Mouse (Mus musculus): ENCODE data around the gene Ankrd44. TPM values are rescaled to one million over a fixed set of nuclear protein-coding genes. Genes with fewer than 3 reads are reported as not detected.

The Ankrd44 gene
- total and polyA plus RNA-seq, 3 experiments: 12.7 to 23.0 (median 19.8) TPM

DNA sequence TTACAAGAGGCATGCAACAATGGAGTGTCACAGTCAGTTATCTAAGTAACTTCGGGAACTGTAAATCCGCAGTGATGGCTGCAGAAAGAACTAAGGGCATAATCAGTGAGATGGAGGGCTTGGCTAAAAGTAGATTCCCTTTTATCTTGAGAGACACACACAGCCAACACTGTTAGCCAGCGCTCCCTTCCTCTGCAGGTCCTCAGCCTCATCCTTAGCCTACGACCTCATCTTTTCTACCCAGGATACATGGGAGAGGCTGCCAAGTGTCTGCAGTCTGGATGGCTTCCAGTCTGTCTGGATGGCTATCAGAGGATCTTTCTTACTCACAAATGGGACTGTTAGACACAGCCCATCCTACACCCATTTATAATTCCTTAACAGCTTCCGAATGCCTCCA is 185.3 kb downstream of the Ankrd44 start:
- Histone ChIP-seq H3K4me1 (ENCODE audit: control insufficient read depth in 1 of 2, insufficient read depth in 2 of 2) (peaks cover 0 to 5% of the 10 kb centered on the region in 2 experiments; a peak in 2 of 4 replicates), H3K36me3 (replicated peaks in 1 of 2; ENCODE audit: control insufficient read depth in 1 of 2, insufficient read depth in 1 of 2, low read length in 1 of 2) (peaks cover 5 to 32% of the 10 kb centered on the region in 2 experiments), H3K9ac (ENCODE audit: insufficient read depth, low read depth) (no peak overlapping the region), H3K27me3 (replicated peaks) (no peaks in the 10 kb centered on the region), H3K4me2 (ENCODE audit: insufficient read depth, low read depth, poor library complexity, severe bottlenecking) (no peak overlapping the region), H3K9me3 (replicated peaks; ENCODE audit: low read length) (no peaks in the 10 kb centered on the region), H3K4me3 (replicated peaks in 1 of 3; ENCODE audit: low read depth in 2 of 3, low read length in 2 of 3, poor library complexity in 1 of 3) (no peak overlapping the region), H3K27ac (ENCODE audit: insufficient read depth, low read depth) (no peak overlapping the region), H3K79me2 (replicated peaks; ENCODE audit: control insufficient read depth, extremely low read depth, insufficient read depth, poor library complexity, severe bottlenecking) (no peaks in the 10 kb centered on the region)
- DNase-seq (ENCODE audit: extremely low read depth): no peak
- TF ChIP-seq CHD1 (IDR thresholded peaks at IDR 0.05; ENCODE audit: low read depth, low read length): no peak
- TF ChIP-seq MAFK (IDR thresholded peaks at IDR 0.05; ENCODE audit: insufficient replicate concordance, low read length): no peak
- no peak for TF ChIP-seq SIN3A (IDR thresholded peaks at IDR 0.05; ENCODE audit: low read length)
- TF ChIP-seq ZMIZ1 (IDR thresholded peaks at IDR 0.05; ENCODE audit: low read depth, low read length): no peak
- dilution Hi-C loops (cut with MboI; ENCODE audit: extremely low pct_ligation_motif_present, extremely low pct_unique_long_range_greater_than_20kb, low sequenced_read_pairs) (no loop called here), in situ Hi-C loops (cut with MboI; ENCODE audit: low pct_ligation_motif_present, low pct_unique_long_range_greater_than_20kb, low sequenced_read_pairs) (no loop called here)

DNA sequence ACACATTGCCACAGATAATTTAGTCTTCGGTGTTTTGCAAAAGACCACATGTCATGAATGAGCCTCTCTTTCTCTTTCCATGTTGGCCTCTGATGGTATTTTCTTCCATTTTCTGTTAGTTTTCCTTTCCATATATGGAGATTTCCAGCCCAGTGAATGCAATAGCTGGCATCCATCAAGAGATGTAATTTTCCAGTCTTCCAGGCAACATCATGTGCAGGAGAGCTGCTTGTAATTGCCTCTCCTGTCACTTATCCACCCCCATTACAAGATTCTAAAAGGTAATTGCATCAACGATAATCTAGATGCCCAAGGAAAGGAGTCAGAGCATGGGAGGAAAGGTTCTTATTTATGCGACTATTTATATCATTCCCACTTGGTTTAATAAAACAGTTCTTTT is 188.7 kb downstream of the Ankrd44 start:
- peaks cover 2 to 29% of the 10 kb centered on the region in 2 experiments for H3K36me3 ChIP-seq (replicated peaks in 1 of 2; ENCODE audit: control insufficient read depth in 1 of 2, insufficient read depth in 1 of 2, low read length in 1 of 2)
- H3K4me2 ChIP-seq (ENCODE audit: insufficient read depth, low read depth, poor library complexity, severe bottlenecking): no peak overlapping the region
- no peak for TF ChIP-seq SMC3 (IDR thresholded peaks at IDR 0.05; ENCODE audit: low read depth, low read length)
- TF ChIP-seq RCOR1 (conservative IDR thresholded peaks at IDR 0.05; ENCODE audit: low read depth, low read length): no peak
- no peak for TF ChIP-seq JUND (conservative IDR thresholded peaks at IDR 0.05; ENCODE audit: low read depth, low read length)
- TF ChIP-seq ETS1 (conservative IDR thresholded peaks at IDR 0.05; ENCODE audit: low read depth, low read length): no peak
- TF ChIP-seq USF1 (IDR thresholded peaks at IDR 0.05; ENCODE audit: low read depth, low read length): no peak
- no peak for TF ChIP-seq ELF1 (IDR thresholded peaks at IDR 0.05; ENCODE audit: low read depth, low read length)
- TF ChIP-seq CHD2 (IDR thresholded peaks at IDR 0.05; ENCODE audit: low read length): no peak
- no peak for TF ChIP-seq EP300 (IDR thresholded peaks at IDR 0.05; ENCODE audit: low read length)
- TF ChIP-seq ZMIZ1 (IDR thresholded peaks at IDR 0.05; ENCODE audit: low read depth, low read length): no peak
- no peak for TF ChIP-seq UBTF (IDR thresholded peaks at IDR 0.05; ENCODE audit: low read depth, low read length)
- TF ChIP-seq TBP (conservative IDR thresholded peaks at IDR 0.05; ENCODE audit: low read depth, low read length): no peak
- TF ChIP-seq BHLHE40 (IDR thresholded peaks at IDR 0.05; ENCODE audit: low read depth, low read length): no peak
- TF ChIP-seq GABPA (IDR thresholded peaks at IDR 0.05; ENCODE audit: insufficient replicate concordance, low read depth, low read length): no peak
- TF ChIP-seq ZC3H11A (IDR thresholded peaks at IDR 0.05; ENCODE audit: low read depth, low read length): no peak
- no peak for TF ChIP-seq MAZ (IDR thresholded peaks at IDR 0.05; ENCODE audit: low read depth, low read length)
- H3K9ac ChIP-seq (ENCODE audit: insufficient read depth, low read depth): no peak overlapping the region
- H3K79me2 ChIP-seq (replicated peaks; ENCODE audit: control insufficient read depth, extremely low read depth, insufficient read depth, poor library complexity, severe bottlenecking): no peaks in the 10 kb centered on the region
- H3K27ac ChIP-seq (ENCODE audit: insufficient read depth, low read depth): no peak overlapping the region
- H3K9me3 ChIP-seq (replicated peaks; ENCODE audit: low read length): no peaks in the 10 kb centered on the region
- in situ Hi-C loops (cut with MboI; ENCODE audit: low pct_ligation_motif_present, low pct_unique_long_range_greater_than_20kb, low sequenced_read_pairs): no loop called here
- H3K27me3 ChIP-seq (replicated peaks): no peaks in the 10 kb centered on the region
- DNase-seq (ENCODE audit: extremely low read depth): no peak
- H3K4me1 ChIP-seq (ENCODE audit: control insufficient read depth in 1 of 2, insufficient read depth in 2 of 2): no peaks in the 10 kb centered on the region; a peak in 1 of 4 replicates
- dilution Hi-C loops (cut with MboI; ENCODE audit: extremely low pct_ligation_motif_present, extremely low pct_unique_long_range_greater_than_20kb, low sequenced_read_pairs): no loop called here
- no peak overlapping the region for H3K4me3 ChIP-seq (replicated peaks in 1 of 3; ENCODE audit: low read depth in 2 of 3, low read length in 2 of 3, poor library complexity in 1 of 3)

Measured in CH12.LX (cell line).